Mouse (Mus musculus) stomach, postnatal 0 days (tissue): ENCODE results near the gene Jund. TPM values are rescaled to one million over a fixed set of nuclear protein-coding genes. Genes with fewer than 3 reads are reported as not detected.
A peak's percentile ranks its signal among the peaks of the same experiment; 100 is the strongest.

Experiments
- ATAC-seq: fragments of 200-750 bp; cut with Nextera tagmentation; 2 replicates; pipeline ENCODE4 v1.8.0; 2017; ENCODE audit not compliant: low FRiP score, low TSS enrichment
- DNase-seq: peaks from one replicate; pipeline ENCODE4 v3.0.0-alpha.2; 2016; ENCODE audit warnings: low spot score
- H3K27ac ChIP-seq: fragments of 300-500 bp; sonication (generic); replicated peaks from 2 replicates; pipeline ENCODE4 v1.5.1; 2014; ENCODE audit warnings: mild to moderate bottlenecking, control low read depth
- H3K27me3 ChIP-seq: fragments of 300-500 bp; sonication (generic); 2 replicates; pipeline ENCODE4 v1.6.1; 2014; ENCODE audit warnings: low read length; ENCODE audit not compliant: control insufficient read depth, insufficient read depth
- H3K36me3 ChIP-seq: fragments of 300-500 bp; sonication (generic); 2 replicates; pipeline ENCODE4 v1.6.1; 2014; ENCODE audit warnings: low read length, mixed read lengths; ENCODE audit not compliant: control insufficient read depth, insufficient read depth
- H3K4me1 ChIP-seq: fragments of 300-500 bp; sonication (generic); replicated peaks from 2 replicates; pipeline ENCODE4 v1.6.1; 2014; ENCODE audit warnings: antibody characterized with exemption; ENCODE audit not compliant: control insufficient read depth, insufficient read depth
- H3K4me2 ChIP-seq: fragments of 300-500 bp; sonication (generic); replicated peaks from 2 replicates; pipeline ENCODE4 v1.6.1; 2014; ENCODE audit warnings: low read depth, mild to moderate bottlenecking, control low read depth, moderate library complexity
- H3K4me3 ChIP-seq: fragments of 300-500 bp; sonication (generic); 2 replicates; pipeline ENCODE4 v1.5.1; 2014; ENCODE audit warnings: low read depth, low read length, control low read depth
- H3K9ac ChIP-seq: fragments of 300-500 bp; sonication (generic); 2 replicates; pipeline ENCODE4 v1.6.1; 2014; ENCODE audit warnings: mild to moderate bottlenecking, low read length, control low read depth, mixed read lengths
- H3K9me3 ChIP-seq: fragments of 300-500 bp; sonication (generic); 2 replicates; pipeline ENCODE4 v1.6.1; 2016; ENCODE audit warnings: low read length; ENCODE audit not compliant: control insufficient read depth
- CTCF ChIP-seq: IDR thresholded peaks from 2 replicates; pipeline ENCODE4 v1.5.1; 2016; ENCODE audit warnings: antibody characterized with exemption, low read depth, mild to moderate bottlenecking, moderate library complexity
- EP300 ChIP-seq: optimal IDR thresholded peaks from 2 replicates; pipeline ENCODE3; 2016; ENCODE audit warnings: antibody characterized with exemption
- WGBS: fragments of 180-500 bp; shearing (Covaris S2); extraction: QIAGEN DNeasy Blood & Tissue Kit; methylation state at CpG from one replicate; pipeline ENCODE4 v1.1.7; 2014; 5-methylcytosine and 5-hydroxymethylcytosine counted together
- polyA plus RNA-seq: library from polyadenylated mRNA; unstranded; fragments of >200 nt; fragmentation: Nextera tagmentation; extraction: Ambion mirVana; gene quantifications from 2 replicates; pipeline ENCODE4 v1.2.1, GENCODE M21; 2015

The Jund gene
- polyA plus RNA-seq, 1 experiment from 2014 or later = 78.3 TPM

DNA sequence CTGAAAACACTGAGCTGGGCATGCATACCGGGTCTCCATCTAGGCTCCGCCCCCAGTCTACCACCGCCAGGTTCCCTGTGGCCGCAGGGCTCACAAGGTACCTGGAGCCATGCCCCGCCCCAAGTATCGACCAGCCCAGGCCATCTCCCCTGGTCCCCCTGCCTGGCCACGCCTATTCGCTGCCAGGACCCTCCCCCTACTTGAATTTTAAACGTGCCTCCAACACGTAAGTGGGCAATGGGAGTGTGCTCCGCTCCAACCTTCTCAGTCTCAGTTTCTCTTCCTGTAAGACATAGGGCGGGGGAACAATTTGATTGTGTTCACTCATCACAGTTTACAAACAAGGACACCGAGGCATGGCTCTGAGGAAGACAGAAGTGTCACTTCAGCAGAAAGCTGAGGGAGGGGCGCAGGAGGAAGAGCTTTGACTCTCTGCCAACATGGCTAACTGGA lies 38.5 kb upstream of the Jund start, which contains the start of gene Pgpep1:
Pgpep1 (minus strand) TSS at position 116 of the 453 bp plus-strand sequence.
- peak within 1 kb of the TSS; percentile 78 for H3K4me2 ChIP-seq
- peaks cover 8% of the 10 kb centered on the region; the same call in 1 of the 2 replicates for H3K4me1 ChIP-seq
- H3K27ac ChIP-seq = peak within 1 kb of the TSS; percentile 81
- DNase-seq (peak; percentile 48), ATAC-seq (peak; percentile 49)
- H3K27me3 ChIP-seq = no peaks in the 10 kb centered on the region
- 3% methylated on average over 14 of the region's 14 CpGs for WGBS
- H3K36me3 ChIP-seq = peaks cover 4% of the 10 kb centered on the region; the same call in 1 of the 2 replicates
- H3K9me3 ChIP-seq = no peaks in the 10 kb centered on the region
- peak within 1 kb of the TSS; percentile 79 for H3K9ac ChIP-seq
- peak within 1 kb of the TSS; percentile 70 for H3K4me3 ChIP-seq
- TF ChIP-seq EP300 = no peak
- no peak for TF ChIP-seq CTCF

DNA sequence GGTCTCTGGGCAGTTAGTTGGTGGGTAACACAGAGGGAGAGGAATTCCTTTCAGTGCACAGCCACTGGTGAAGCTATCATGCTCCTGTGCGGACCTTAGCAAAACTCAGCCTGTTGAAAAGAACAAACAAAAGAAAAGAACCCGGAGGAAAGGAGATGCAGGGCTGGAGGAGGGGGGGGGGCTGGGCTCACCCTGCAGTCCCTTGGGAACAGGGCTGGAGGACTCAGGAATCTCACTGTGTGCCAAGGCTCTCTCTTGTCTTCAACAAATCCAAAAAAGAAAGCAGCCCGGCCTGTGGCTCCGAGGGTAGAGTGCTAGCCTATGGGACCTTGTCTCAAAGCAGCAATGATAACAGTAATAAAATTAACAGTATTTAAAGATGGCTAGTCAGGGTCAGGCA lies 35.1 kb upstream of the Jund start:
- Histone ChIP-seq H3K9me3 (no peaks in the 10 kb centered on the region), H3K9ac (0 out of 2 replicates have a peak overlapping the region, but pooled peaks have one; percentile 4), H3K27me3 (no peaks in the 10 kb centered on the region), H3K4me3 (no peak overlapping the region), H3K27ac (0 out of 2 replicates have a peak overlapping the region, but pooled peaks have one; percentile 30), H3K4me1 (peaks cover 4% of the 10 kb centered on the region; the same call in 1 of the 2 replicates), H3K4me2 (no peak overlapping the region), H3K36me3 (no peaks in the 10 kb centered on the region)
- no peak for DNase-seq
- ATAC-seq = no peak
- 40% methylated on average over 4 of the region's 4 CpGs for WGBS
- no peak for TF ChIP-seq CTCF
- no peak for TF ChIP-seq EP300

DNA sequence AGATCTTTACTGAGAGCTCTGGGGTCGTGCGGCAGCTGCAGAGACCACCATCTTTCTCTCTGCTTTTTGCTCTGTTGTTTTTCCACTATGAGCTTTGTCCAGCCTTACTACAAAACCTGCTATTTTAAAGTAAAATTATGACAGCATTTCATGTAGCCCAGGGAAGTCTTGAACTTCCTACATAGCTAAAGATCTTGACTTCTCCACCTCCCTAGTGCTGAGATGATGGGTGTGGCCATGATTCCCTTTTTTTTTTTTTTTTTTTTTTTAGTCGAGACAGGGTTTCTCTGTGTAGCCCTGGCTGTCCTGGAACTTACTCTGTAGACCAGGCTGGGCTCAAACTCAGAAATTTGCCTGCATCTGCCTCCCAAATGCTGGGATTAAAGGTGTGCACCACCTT lies 34.1 kb upstream of the Jund start:
- TF ChIP-seq EP300 (no peak), CTCF (no peak)
- Histone ChIP-seq H3K4me1 (peaks cover 4% of the 10 kb centered on the region; the same call in 1 of the 2 replicates), H3K9ac (no peak overlapping the region), H3K4me3 (no peak overlapping the region), H3K36me3 (no peaks in the 10 kb centered on the region), H3K27me3 (no peaks in the 10 kb centered on the region), H3K9me3 (no peaks in the 10 kb centered on the region), H3K27ac (no peak overlapping the region), H3K4me2 (no peak overlapping the region)
- 81% methylated on average over 3 of the region's 3 CpGs for WGBS
- DNase-seq (no peak), ATAC-seq (no peak)

DNA sequence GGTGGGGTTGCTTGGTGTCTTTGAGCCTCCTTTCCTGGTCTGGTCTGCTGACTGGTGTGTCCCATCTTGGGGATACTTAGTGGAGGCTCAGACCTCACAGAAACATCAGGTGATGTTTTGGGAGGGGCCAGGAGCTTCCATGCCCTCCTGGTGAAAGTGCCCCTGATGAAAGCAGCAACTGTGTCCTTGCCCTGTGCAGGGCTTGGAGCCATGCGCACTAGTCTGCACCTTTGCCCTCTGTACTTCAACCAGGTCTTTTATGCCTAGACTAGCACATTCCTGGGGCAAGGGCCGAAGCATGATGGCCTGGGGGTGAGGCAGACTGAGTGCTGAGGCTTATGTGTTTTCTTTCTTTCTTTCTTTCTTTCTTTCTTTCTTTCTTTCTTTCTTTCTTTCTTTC lies 33.1 kb upstream of the Jund start:
- Histone ChIP-seq H3K36me3 (no peaks in the 10 kb centered on the region), H3K9ac (no peak overlapping the region), H3K4me2 (no peak overlapping the region), H3K27ac (no peak overlapping the region), H3K27me3 (no peaks in the 10 kb centered on the region), H3K9me3 (no peaks in the 10 kb centered on the region), H3K4me3 (no peak overlapping the region), H3K4me1 (no peaks in the 10 kb centered on the region)
- DNase-seq (no peak), ATAC-seq (no peak)
- WGBS = 81% methylated on average over 2 of the region's 2 CpGs
- TF ChIP-seq CTCF (no peak), EP300 (no peak)

DNA sequence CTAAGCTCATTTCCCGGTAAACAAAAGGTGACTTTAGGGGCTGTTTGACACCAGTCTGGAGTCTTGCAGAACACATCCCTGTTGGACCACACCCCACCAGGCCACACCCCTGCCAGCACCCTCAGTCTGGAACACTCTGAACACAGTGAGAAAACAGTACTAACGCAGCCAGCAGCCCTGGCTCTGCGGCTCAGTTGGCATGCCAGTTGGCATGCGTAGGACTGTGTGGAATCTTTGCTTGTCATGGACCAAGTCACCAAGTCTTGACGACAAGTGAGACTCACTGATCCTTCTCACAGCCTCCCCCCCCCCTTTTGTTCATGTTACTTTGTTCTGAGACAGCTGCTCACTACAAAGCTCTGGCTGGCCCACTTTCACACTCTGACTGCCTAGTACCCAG lies 31.7 kb upstream of the Jund start:
- Histone ChIP-seq H3K4me1 (no peaks in the 10 kb centered on the region), H3K9me3 (no peaks in the 10 kb centered on the region), H3K4me3 (no peak overlapping the region), H3K36me3 (no peaks in the 10 kb centered on the region), H3K4me2 (no peak overlapping the region), H3K27me3 (no peaks in the 10 kb centered on the region), H3K9ac (no peak overlapping the region), H3K27ac (0 out of 2 replicates have a peak overlapping the region, but pooled peaks have one; percentile 13)
- ATAC-seq (peak; percentile 72), DNase-seq (peak; percentile 73)
- TF ChIP-seq EP300 (no peak), CTCF (no peak)
- 33% methylated on average over 5 of the region's 5 CpGs for WGBS

DNA sequence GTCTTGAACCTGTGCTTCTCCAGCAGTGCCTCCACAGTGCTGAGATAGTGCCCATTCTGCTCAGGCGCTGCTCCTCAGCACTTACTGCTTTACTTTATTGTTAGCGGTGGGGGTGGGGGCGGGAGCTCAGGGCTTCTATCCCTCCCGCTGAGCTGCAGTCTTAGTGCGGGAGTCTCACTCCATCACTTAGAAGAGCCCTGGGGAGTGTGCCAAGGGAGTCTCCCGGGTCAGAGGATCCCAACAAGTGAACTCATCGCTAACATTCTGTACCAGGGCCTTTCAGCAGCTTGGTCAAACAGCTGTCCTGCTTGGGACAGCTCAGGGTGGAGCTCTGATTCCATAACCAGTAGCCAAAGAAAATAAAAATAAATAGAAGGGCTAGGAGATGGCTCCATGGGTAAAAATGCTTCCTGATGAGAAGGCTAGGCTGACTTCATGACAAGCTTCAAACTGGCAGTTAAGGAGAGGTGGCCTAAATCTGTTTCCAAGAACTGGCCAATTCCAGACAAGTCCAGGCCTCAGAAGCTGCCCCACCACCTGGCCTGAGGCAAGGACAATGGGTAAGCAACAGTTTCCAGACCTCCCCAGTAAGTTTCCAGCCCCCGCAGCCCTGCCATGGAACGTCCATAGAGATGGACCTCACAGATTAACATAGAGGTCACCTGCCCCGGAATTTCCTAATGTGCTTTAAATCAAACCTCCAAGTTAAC lies 27.0 kb upstream of the Jund start:
- Histone ChIP-seq H3K4me2 (no peak overlapping the region), H3K27me3 (no peaks in the 10 kb centered on the region), H3K9ac (no peak overlapping the region), H3K9me3 (no peaks in the 10 kb centered on the region), H3K36me3 (no peaks in the 10 kb centered on the region), H3K4me3 (no peak overlapping the region), H3K4me1 (peaks cover 5% of the 10 kb centered on the region; the same call in 1 of the 2 replicates), H3K27ac (0 out of 2 replicates have a peak overlapping the region, but pooled peaks have one; percentile 14)
- no peak for TF ChIP-seq CTCF
- no peak for TF ChIP-seq EP300
- no peak for ATAC-seq
- 67% methylated on average over 10 of the region's 10 CpGs for WGBS
- DNase-seq = no peak
